Mouse (Mus musculus): ENCODE results near the gene Gm15023.
"Not testable (repeated sequence)": the region's sequence is repeated elsewhere in the genome, so short reads cannot be mapped to it uniquely, and the experiment has no call there.

The Gm15023 gene

GRCm38 (mm10) chrX:135177532-135177931 lies at the start of gene Gm15023:
Gene Gm15023 (minus strand): TSS chrX:135177632.
- DNase-seq (ENCODE audit: low spot score), result not testable (repeated sequence)

- DNase-seq (ENCODE audit: low spot score), result no peak
These were observed 33.2 kb upstream of the Gm15023 start, which contains the start of gene Tceal6 for GRCm38 (mm10) chrX:135210436-135211221. Gene Tceal6 (minus strand): TSS chrX:135210687.

- DNase-seq (ENCODE audit: low spot score), result not testable (repeated sequence)
These were observed 32.5 kb upstream of the Gm15023 start for GRCm38 (mm10) chrX:135209773-135210435.

GRCm38 (mm10) chrX:135189924-135190323 lies 12.5 kb upstream of the Gm15023 start:
- not testable (repeated sequence) for DNase-seq (ENCODE audit: low spot score)

- DNase-seq (ENCODE audit: low spot score), result not testable (repeated sequence)
These were observed 11.2 kb upstream of the Gm15023 start for GRCm38 (mm10) chrX:135188661-135189060.

Measured in adipocyte (in vitro differentiated cells).